Mouse (Mus musculus): Measurements from ENCODE around the gene Prrc2b. TPM values are rescaled to one million over a fixed set of nuclear protein-coding genes. Genes with fewer than 3 reads are reported as not detected.

Gene Prrc2b
- polyA plus RNA-seq (2017; shearing (Covaris generic)), result 11.7 TPM

GRCm38 (mm10) chr2:32150924-32151659, at the start of gene Prrc2b:
Gene Prrc2b, plus strand, starts transcription at chr2:32151082.

GRCm38 (mm10) chr2:32235886-32236759, 85.2 kb downstream of the Prrc2b start, which contains the start of gene Pomt1:
Gene Pomt1, plus strand, starts transcription at chr2:32236590.

GRCm38 (mm10) chr2:32259657-32260417, 109.0 kb downstream of the Prrc2b start, which contains the start of gene Uck1:
Gene Uck1, minus strand, starts transcription at chr2:32260159.

Other genes with a start within 250 kb of the Prrc2b start
- gene Aif1l, start 200.9 kb upstream of the Prrc2b start, polyA plus RNA-seq (2017; shearing (Covaris generic)), result 0.24 TPM
- gene Nup214, start 176.6 kb upstream of the Prrc2b start, polyA plus RNA-seq (2017; shearing (Covaris generic)), result 134 TPM
- 25.5 TPM for gene Fam78a, start 66.2 kb upstream of the Prrc2b start, polyA plus RNA-seq (2017; shearing (Covaris generic))
- not detected for gene Plpp7, start 55.6 kb upstream of the Prrc2b start, polyA plus RNA-seq (2017; shearing (Covaris generic))
- 13.3 TPM for gene Pomt1, start 85.5 kb downstream of the Prrc2b start, polyA plus RNA-seq (2017; shearing (Covaris generic))
- 107 TPM for gene Uck1, start 109.1 kb downstream of the Prrc2b start, polyA plus RNA-seq (2017; shearing (Covaris generic))
- 50.0 TPM for gene Golga2, start 136.3 kb downstream of the Prrc2b start, polyA plus RNA-seq (2017; shearing (Covaris generic))
- 264 TPM for gene Swi5, start 137.0 kb downstream of the Prrc2b start, polyA plus RNA-seq (2017; shearing (Covaris generic))
- 161 TPM for gene Ciz1, start 201.2 kb downstream of the Prrc2b start, polyA plus RNA-seq (2017; shearing (Covaris generic))
- gene Dnm1, start 202.3 kb downstream of the Prrc2b start, polyA plus RNA-seq (2017; shearing (Covaris generic)), result not detected
- gene 1110008P14Rik, start 230.9 kb downstream of the Prrc2b start, polyA plus RNA-seq (2017; shearing (Covaris generic)), result 79.7 TPM
- gene Lcn2, start 237.2 kb downstream of the Prrc2b start, polyA plus RNA-seq (2017; shearing (Covaris generic)), result not detected
- 1.9 TPM for gene Ptges2, start 244.8 kb downstream of the Prrc2b start, polyA plus RNA-seq (2017; shearing (Covaris generic))

Data from inflammation-experienced regulatory T-cells, adult 16 weeks (primary cell).